Mouse (Mus musculus): Measurements from ENCODE around the gene Snx8. TPM values are rescaled to one million over a fixed set of nuclear protein-coding genes. Genes with fewer than 3 reads are reported as not detected.

The Snx8 gene
- polyA plus RNA-seq, 1 experiment from 2014 or later, result 27.0 TPM

- 74% methylated on average over 6 of the region's 6 CpGs for WGBS
- no peak overlapping the region for H3K4me2 ChIP-seq
- no peaks in the 10 kb centered on the region for H3K36me3 ChIP-seq
- no peak for ATAC-seq (replicated peaks; ENCODE audit: low FRiP score)
- no peak overlapping the region for H3K27ac ChIP-seq
- H3K4me1 ChIP-seq, result peaks cover 11% of the 10 kb centered on the region
- no peak overlapping the region for H3K9ac ChIP-seq
- no peaks in the 10 kb centered on the region for H3K27me3 ChIP-seq
- H3K9me3 ChIP-seq (replicated peaks), result no peaks in the 10 kb centered on the region; the same call in 1 of the 2 replicates
- no peak overlapping the region for H3K4me3 ChIP-seq (replicated peaks)
Observed at GRCm38 (mm10) chr5:140405126-140405525, 16.1 kb upstream of the Snx8 start.

- Histone ChIP-seq H3K27ac (peak overlapping the region; percentile 37; the same call in 1 of the 2 replicates), H3K9ac (no peak overlapping the region), H3K27me3 (0 out of 2 replicates have a peak, but pooled peaks cover 6% of the 10 kb centered on the region), H3K9me3 (replicated peaks) (no peaks in the 10 kb centered on the region), H3K4me2 (no peak overlapping the region), H3K4me3 (replicated peaks) (no peak overlapping the region), H3K36me3 (no peaks in the 10 kb centered on the region), H3K4me1 (peaks cover 11% of the 10 kb centered on the region)
- WGBS, result 75% methylated on average over 4 of the region's 4 CpGs
- no peak for ATAC-seq (replicated peaks; ENCODE audit: low FRiP score)
Observed at GRCm38 (mm10) chr5:140402640-140403270, 13.7 kb upstream of the Snx8 start.

- H3K27ac ChIP-seq, result no peak overlapping the region
- no peaks in the 10 kb centered on the region for H3K9me3 ChIP-seq (replicated peaks)
- WGBS, result 62% methylated on average over 8 of the region's 8 CpGs
- H3K4me1 ChIP-seq, result no peaks in the 10 kb centered on the region
- no peak overlapping the region for H3K4me2 ChIP-seq
- no peak overlapping the region for H3K4me3 ChIP-seq (replicated peaks)
- ATAC-seq (replicated peaks; ENCODE audit: low FRiP score), result no peak
- H3K36me3 ChIP-seq, result no peaks in the 10 kb centered on the region
- no peak overlapping the region for H3K9ac ChIP-seq
- H3K27me3 ChIP-seq, result 0 out of 2 replicates have a peak, but pooled peaks cover 6% of the 10 kb centered on the region
Observed at GRCm38 (mm10) chr5:140396166-140396940, 7.3 kb upstream of the Snx8 start.

- no peak for ATAC-seq (replicated peaks; ENCODE audit: low FRiP score)
- no peaks in the 10 kb centered on the region for H3K36me3 ChIP-seq
- H3K27ac ChIP-seq, result no peak overlapping the region
- peaks cover 16% of the 10 kb centered on the region for H3K4me1 ChIP-seq
- H3K4me3 ChIP-seq (replicated peaks), result no peak overlapping the region
- WGBS, result 86% methylated on average over 3 of the region's 3 CpGs
- no peak overlapping the region for H3K4me2 ChIP-seq
- H3K27me3 ChIP-seq, result 0 out of 2 replicates have a peak, but pooled peaks cover 3% of the 10 kb centered on the region
- H3K9me3 ChIP-seq (replicated peaks), result no peaks in the 10 kb centered on the region
- H3K9ac ChIP-seq, result no peak overlapping the region
Observed at GRCm38 (mm10) chr5:140392701-140393100, 3.6 kb upstream of the Snx8 start.

- Histone ChIP-seq H3K4me1 (peaks cover 24% of the 10 kb centered on the region), H3K4me3 (replicated peaks) (no peak overlapping the region), H3K36me3 (no peaks in the 10 kb centered on the region), H3K27me3 (0 out of 2 replicates have a peak, but pooled peaks cover 3% of the 10 kb centered on the region), H3K9me3 (replicated peaks) (no peaks in the 10 kb centered on the region), H3K4me2 (no peak overlapping the region), H3K9ac (no peak overlapping the region), H3K27ac (no peak overlapping the region)
- no peak for ATAC-seq (replicated peaks; ENCODE audit: low FRiP score)
- 90% methylated on average over 5 of the region's 5 CpGs for WGBS
Observed at GRCm38 (mm10) chr5:140391981-140392380, 2.9 kb upstream of the Snx8 start.

GRCm38 (mm10) chr5:140391435-140391834, 2.4 kb upstream of the Snx8 start:
- H3K4me2 ChIP-seq, result no peak overlapping the region
- no peak overlapping the region for H3K27ac ChIP-seq
- peaks cover 29% of the 10 kb centered on the region for H3K4me1 ChIP-seq
- H3K9ac ChIP-seq, result no peak overlapping the region
- ATAC-seq (replicated peaks; ENCODE audit: low FRiP score), result no peak
- 0 out of 2 replicates have a peak, but pooled peaks cover 3% of the 10 kb centered on the region for H3K27me3 ChIP-seq
- H3K4me3 ChIP-seq (replicated peaks), result no peak overlapping the region
- no peaks in the 10 kb centered on the region for H3K9me3 ChIP-seq (replicated peaks)
- no peaks in the 10 kb centered on the region for H3K36me3 ChIP-seq
- WGBS, result 81% methylated on average over 1 of the region's 1 CpGs

- no peaks in the 10 kb centered on the region for H3K9me3 ChIP-seq (replicated peaks)
- peaks cover 31% of the 10 kb centered on the region for H3K4me1 ChIP-seq
- peak overlapping the region; percentile 93 for H3K4me2 ChIP-seq
- H3K27me3 ChIP-seq, result 0 out of 2 replicates have a peak, but pooled peaks cover 3% of the 10 kb centered on the region
- peak overlapping the region; percentile 60 for H3K4me3 ChIP-seq (replicated peaks)
- ATAC-seq (replicated peaks; ENCODE audit: low FRiP score), result peak; percentile 5; the same call in 1 of the 2 replicates
- H3K9ac ChIP-seq, result no peak overlapping the region
- no peaks in the 10 kb centered on the region for H3K36me3 ChIP-seq
- H3K27ac ChIP-seq, result no peak overlapping the region
- WGBS, result 60% methylated on average over 3 of the region's 3 CpGs
Observed at GRCm38 (mm10) chr5:140389647-140390046, 585 bp upstream of the Snx8 start.

- ATAC-seq (replicated peaks; ENCODE audit: low FRiP score), result no peak
- Histone ChIP-seq H3K9me3 (replicated peaks) (no peaks in the 10 kb centered on the region), H3K36me3 (no peaks in the 10 kb centered on the region), H3K4me1 (peaks cover 47% of the 10 kb centered on the region), H3K27me3 (0 out of 2 replicates have a peak, but pooled peaks cover 3% of the 10 kb centered on the region), H3K9ac (no peak overlapping the region), H3K27ac (no peak overlapping the region), H3K4me3 (replicated peaks) (peak overlapping the region; percentile 60), H3K4me2 (peak overlapping the region; percentile 93)
- WGBS, result 76% methylated on average over 12 of the region's 12 CpGs
Observed at GRCm38 (mm10) chr5:140387816-140388510, 1.1 kb downstream of the Snx8 start.

GRCm38 (mm10) chr5:140387236-140387635, 1.8 kb downstream of the Snx8 start:
- no peak for ATAC-seq (replicated peaks; ENCODE audit: low FRiP score)
- WGBS, result 63% methylated on average over 7 of the region's 7 CpGs
- H3K4me2 ChIP-seq, result peak overlapping the region; percentile 93
- no peak overlapping the region for H3K4me3 ChIP-seq (replicated peaks)
- H3K4me1 ChIP-seq, result peaks cover 49% of the 10 kb centered on the region
- 0 out of 2 replicates have a peak, but pooled peaks cover 3% of the 10 kb centered on the region for H3K27me3 ChIP-seq
- H3K9me3 ChIP-seq (replicated peaks), result no peaks in the 10 kb centered on the region
- no peak overlapping the region for H3K27ac ChIP-seq
- H3K36me3 ChIP-seq, result no peaks in the 10 kb centered on the region
- H3K9ac ChIP-seq, result no peak overlapping the region

GRCm38 (mm10) chr5:140384462-140384861, 4.6 kb downstream of the Snx8 start:
- Histone ChIP-seq H3K36me3 (no peaks in the 10 kb centered on the region), H3K27ac (peak overlapping the region; percentile 89)
- ATAC-seq (replicated peaks; ENCODE audit: low FRiP score), result no peak

GRCm38 (mm10) chr5:140383559-140383958, 5.5 kb downstream of the Snx8 start:
- Histone ChIP-seq H3K9ac (no peak overlapping the region), H3K36me3 (no peaks in the 10 kb centered on the region), H3K4me3 (replicated peaks) (no peak overlapping the region), H3K27me3 (no peaks in the 10 kb centered on the region), H3K27ac (peak overlapping the region; percentile 89), H3K4me1 (peaks cover 50% of the 10 kb centered on the region), H3K4me2 (peak overlapping the region; percentile 18), H3K9me3 (replicated peaks) (no peaks in the 10 kb centered on the region)
- WGBS, result 11% methylated on average over 7 of the region's 7 CpGs
- ATAC-seq (replicated peaks; ENCODE audit: low FRiP score), result peak; percentile 87

More at GRCm38 (mm10) chr5:140384462-140384861, 4.6 kb downstream of the Snx8 start:
- 93% methylated on average over 1 of the region's 1 CpGs for WGBS
- Histone ChIP-seq H3K4me2 (no peak overlapping the region), H3K9me3 (replicated peaks) (no peaks in the 10 kb centered on the region), H3K27me3 (no peaks in the 10 kb centered on the region), H3K4me3 (replicated peaks) (no peak overlapping the region), H3K4me1 (peaks cover 49% of the 10 kb centered on the region), H3K9ac (no peak overlapping the region)

- Histone ChIP-seq H3K4me3 (replicated peaks) (no peak overlapping the region), H3K9me3 (replicated peaks) (no peaks in the 10 kb centered on the region), H3K4me2 (no peak overlapping the region), H3K27me3 (no peaks in the 10 kb centered on the region), H3K36me3 (no peaks in the 10 kb centered on the region), H3K9ac (no peak overlapping the region), H3K27ac (0 out of 2 replicates have a peak overlapping the region, but pooled peaks have one; percentile 27), H3K4me1 (peaks cover 41% of the 10 kb centered on the region)
- ATAC-seq (replicated peaks; ENCODE audit: low FRiP score), result no peak
- WGBS, result 88% methylated on average over 6 of the region's 6 CpGs
Observed at GRCm38 (mm10) chr5:140382688-140383087, 6.4 kb downstream of the Snx8 start.
